Mouse (Mus musculus): Measurements from ENCODE around the gene Pea15a. TPM values are rescaled to one million over a fixed set of nuclear protein-coding genes. Genes with fewer than 3 reads are reported as not detected.
A peak's percentile ranks its signal among the peaks of the same experiment; 100 is the strongest.

Gene Pea15a
- polyA plus RNA-seq, 1 experiment = 33.5 TPM

GRCm38 (mm10) chr1:172148279-172148954, 58.2 kb downstream of the Pea15a start:
- Histone ChIP-seq H3K27ac (ENCODE audit: insufficient read depth, low read length) (peak overlapping the region; percentile 89), H3K4me3 (ENCODE audit: extremely low read depth, insufficient read depth, insufficient read length) (peak overlapping the region; percentile 90), H3K36me3 (ENCODE audit: control insufficient read depth, insufficient read depth, low read length) (peaks cover 9% of the 10 kb centered on the region), H3K27me3 (ENCODE audit: control insufficient read depth, insufficient read depth, low read length) (no peaks in the 10 kb centered on the region), H3K4me1 (ENCODE audit: control insufficient read depth, insufficient read depth, insufficient read length) (no peaks in the 10 kb centered on the region)
- under 1% methylated on average over 40 of the region's 40 CpGs for WGBS
- DNase-seq (ENCODE audit: low read depth in 1 of 2, low spot score in 2 of 2) = peak in 1 of 2 experiments; percentile 22
- no peak for TF ChIP-seq CTCF (IDR thresholded peaks at IDR 0.05; ENCODE audit: extremely low read depth, insufficient read depth, insufficient read length, insufficient replicate concordance)
- TF ChIP-seq POLR2A (IDR thresholded peaks at IDR 0.05; ENCODE audit: low read depth, low read length) = no peak

DNA sequence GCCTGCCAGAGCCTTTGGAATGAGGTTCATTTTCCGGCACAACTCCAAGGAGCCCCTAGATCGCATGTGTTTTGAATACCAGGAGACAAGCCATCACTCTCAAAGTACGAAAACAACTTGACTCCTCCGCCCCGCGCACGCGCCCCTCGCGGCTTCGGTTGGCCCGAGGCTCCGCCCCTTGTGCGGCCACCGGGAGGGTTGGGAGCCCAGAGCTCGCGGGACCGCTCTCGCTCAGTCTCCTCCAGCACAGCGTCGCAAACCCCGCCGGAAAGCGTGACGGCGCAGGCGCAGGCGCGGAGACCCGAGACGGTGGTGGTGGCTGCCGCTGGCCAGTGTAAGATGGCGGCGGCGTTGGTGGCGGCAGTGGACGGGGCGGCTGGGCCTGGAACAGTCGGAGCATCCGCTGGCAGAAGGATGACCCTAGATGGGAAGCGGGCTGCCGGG, 58.7 kb downstream of the Pea15a start, which contains the start of gene Dcaf8:
Dcaf8 (plus strand) TSS at position 250 of the 444 bp plus-strand sequence.
- TF ChIP-seq CTCF (IDR thresholded peaks at IDR 0.05; ENCODE audit: extremely low read depth, insufficient read depth, insufficient read length, insufficient replicate concordance) (no peak), POLR2A (IDR thresholded peaks at IDR 0.05; ENCODE audit: low read depth, low read length) (peak; percentile 96)
- Histone ChIP-seq H3K4me1 (ENCODE audit: control insufficient read depth, insufficient read depth, insufficient read length) (no peaks in the 10 kb centered on the region), H3K4me3 (ENCODE audit: extremely low read depth, insufficient read depth, insufficient read length) (peak within 1 kb of the TSS; percentile 90), H3K27ac (ENCODE audit: insufficient read depth, low read length) (peak within 1 kb of the TSS; percentile 89), H3K36me3 (ENCODE audit: control insufficient read depth, insufficient read depth, low read length) (peaks cover 6% of the 10 kb centered on the region), H3K27me3 (ENCODE audit: control insufficient read depth, insufficient read depth, low read length) (no peaks in the 10 kb centered on the region)
- WGBS = 1% methylated on average over 42 of the region's 42 CpGs
- DNase-seq (ENCODE audit: low read depth in 1 of 2, low spot score in 2 of 2) = peak; percentile 91 to 98

Other genes starting within 250 kb of the Pea15a start
- 3.7 and 4.3 TPM in 2 replicates for gene Vangl2, start 178.4 kb downstream of the Pea15a start, polyA plus RNA-seq (2012; rRNA removed)
- gene Nhlh1, start 149.2 kb downstream of the Pea15a start, polyA plus RNA-seq (2012; rRNA removed) = not detected in 2 replicates
- gene Copa, start 124.3 kb downstream of the Pea15a start, polyA plus RNA-seq (2012; rRNA removed) = 26.9 and 31.7 TPM in 2 replicates
- gene Ncstn, start 124.0 kb downstream of the Pea15a start, polyA plus RNA-seq (2012; rRNA removed) = 64.0 and 64.4 TPM in 2 replicates
- gene Pex19, start 80.0 kb downstream of the Pea15a start, polyA plus RNA-seq (2012; rRNA removed) = 26.4 and 28.0 TPM in 2 replicates
- 38.5 and 46.1 TPM in 2 replicates for gene Dcaf8, start 58.7 kb downstream of the Pea15a start, polyA plus RNA-seq (2012; rRNA removed)
- gene Casq1, start 13.1 kb upstream of the Pea15a start, polyA plus RNA-seq (2012; rRNA removed) = 0.35 and 0.40 TPM in 2 replicates
- gene Atp1a4, start 51.6 kb upstream of the Pea15a start, polyA plus RNA-seq (2012; rRNA removed) = 0.04 TPM in 1 of 2 replicates, not detected in the other
- gene Igsf8, start 54.8 kb upstream of the Pea15a start, polyA plus RNA-seq (2012; rRNA removed) = 117 and 119 TPM in 2 replicates
- 3.1 and 3.9 TPM in 2 replicates for gene Atp1a2, start 91.3 kb upstream of the Pea15a start, polyA plus RNA-seq (2012; rRNA removed)
- gene Kcnj9, start 122.5 kb upstream of the Pea15a start, polyA plus RNA-seq (2012; rRNA removed) = 2.1 and 3.9 TPM in 2 replicates
- 6.7 and 7.3 TPM in 2 replicates for gene Kcnj10, start 134.4 kb upstream of the Pea15a start, polyA plus RNA-seq (2012; rRNA removed)
- 8.8 and 11.5 TPM in 2 replicates for gene Pigm, start 169.7 kb upstream of the Pea15a start, polyA plus RNA-seq (2012; rRNA removed)

All from spleen, adult 2 months (tissue).